Mouse (Mus musculus) common myeloid progenitor, adult 5-6 weeks (primary cell): ENCODE measurements at regions not wholly inside any gene's neighbourhood (a gene's known extent, or its start where the extent isn't known, plus 50 kb on each side); places are given as distances from the start of the nearest gene placed in this dataset.
A peak's percentile ranks its signal among the peaks of the same experiment; 100 is the strongest.

ENCODE experiments used
- ATAC-seq: replicated peaks from 2 replicates; pipeline ENCODE4 v1.8.0; 2016; ENCODE audit warnings: low read depth, mild to moderate bottlenecking, moderate TSS enrichment, inconsistent platforms; ENCODE audit not compliant: poor library complexity, severe bottlenecking

GRCm38 (mm10) chrX:12354875-12355274 is 194.7 kb upstream of the Bcor start:
- no peak for ATAC-seq

GRCm38 (mm10) chrX:12358026-12358425 is 197.9 kb upstream of the Bcor start:
- no peak for ATAC-seq

- no peak for ATAC-seq
These were observed 205.6 kb upstream of the Bcor start for GRCm38 (mm10) chrX:12365582-12366323.

- no peak for ATAC-seq
These were observed 206.6 kb upstream of the Bcor start for GRCm38 (mm10) chrX:12366801-12367200.

- ATAC-seq, result no peak
These were observed 213.5 kb upstream of the Bcor start for GRCm38 (mm10) chrX:12373670-12374069.

GRCm38 (mm10) chrX:12375796-12376195 is 211.8 kb upstream of the Atp6ap2 start:
- no peak for ATAC-seq

- ATAC-seq, result no peak
These were observed 211.2 kb upstream of the Atp6ap2 start for GRCm38 (mm10) chrX:12376238-12376980.

GRCm38 (mm10) chrX:12377441-12377840 is 210.2 kb upstream of the Atp6ap2 start:
- no peak for ATAC-seq

GRCm38 (mm10) chrX:12392145-12392825 is 195.3 kb upstream of the Atp6ap2 start:
- ATAC-seq, result no peak

- no peak for ATAC-seq
These were observed 178.3 kb upstream of the Atp6ap2 start for GRCm38 (mm10) chrX:12409319-12409718.

- ATAC-seq, result no peak
These were observed 162.0 kb upstream of the Atp6ap2 start for GRCm38 (mm10) chrX:12425566-12425965.

- ATAC-seq, result no peak
These were observed 160.9 kb upstream of the Atp6ap2 start for GRCm38 (mm10) chrX:12426664-12427063.

- no peak for ATAC-seq
These were observed 155.3 kb upstream of the Atp6ap2 start for GRCm38 (mm10) chrX:12432289-12432688.

- ATAC-seq, result no peak
These were observed 151.9 kb upstream of the Atp6ap2 start for GRCm38 (mm10) chrX:12435656-12436055.

- no peak for ATAC-seq
These were observed 151.5 kb upstream of the Atp6ap2 start for GRCm38 (mm10) chrX:12436106-12436505.

- ATAC-seq, result no peak
These were observed 148.2 kb upstream of the Atp6ap2 start for GRCm38 (mm10) chrX:12439447-12439846.

GRCm38 (mm10) chrX:12443794-12444193 is 143.8 kb upstream of the Atp6ap2 start:
- no peak for ATAC-seq

- peak; percentile 60 for ATAC-seq
These were observed 142.5 kb upstream of the Atp6ap2 start for GRCm38 (mm10) chrX:12445093-12445492.

GRCm38 (mm10) chrX:12447962-12448361 is 139.6 kb upstream of the Atp6ap2 start:
- ATAC-seq, result no peak

- no peak for ATAC-seq
These were observed 137.9 kb upstream of the Atp6ap2 start for GRCm38 (mm10) chrX:12449688-12450087.
